In the genomic region with DNA sequence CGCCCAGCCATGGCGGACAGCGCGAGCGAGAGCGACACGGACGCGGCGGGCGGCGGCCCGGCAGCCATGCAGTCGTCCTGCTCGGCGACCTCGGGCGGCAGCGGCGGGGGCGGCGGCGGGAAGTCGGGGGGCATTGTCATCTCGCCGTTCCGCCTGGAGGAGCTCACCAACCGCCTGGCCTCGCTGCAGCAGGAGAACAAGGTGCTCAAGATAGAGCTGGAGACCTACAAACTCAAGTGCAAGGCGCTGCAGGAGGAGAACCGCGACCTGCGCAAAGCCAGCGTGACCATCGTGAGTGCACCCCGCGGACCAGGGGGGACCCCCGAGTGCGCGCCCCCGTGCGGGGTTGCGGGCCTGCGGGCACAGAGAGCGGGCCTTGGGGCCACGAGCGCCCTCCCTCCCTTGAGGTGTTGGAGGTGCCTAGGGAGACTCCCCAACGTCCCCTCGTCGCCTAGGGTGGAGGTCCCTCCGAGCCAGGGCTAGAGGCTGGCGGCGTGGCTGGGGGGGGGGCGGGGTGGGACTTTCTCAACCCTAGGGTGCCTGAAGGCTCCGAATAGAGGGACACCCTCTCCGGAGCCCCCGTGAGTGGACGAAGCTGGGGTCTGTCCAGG, we compare ENCODE assay signal across 8 mouse cellular contexts. TPM values are rescaled to one million over a fixed set of nuclear protein-coding genes. Genes with fewer than 3 reads are reported as not detected.
DNase-seq lines count a peak whose midpoint lies in the region; ATAC-seq and TF ChIP-seq lines count a peak whose summit lies in the region.

No protein-coding gene starts in this region.

- peak overlapping the region; percentile 84 for H3K27ac ChIP-seq in embryonic fibroblast, embryonic 13.5 days (ENCODE audit: insufficient read depth, low read length)
- H3K27ac ChIP-seq in hindbrain, embryonic 12.5 days: peak overlapping the region; percentile 86
- H3K27ac ChIP-seq in limb, embryonic 11.5 days (replicated peaks; ENCODE audit: low read depth, low read length): peak overlapping the region; percentile 67

- no peak for TF ChIP-seq CTCF in embryonic fibroblast, embryonic 13.5 days (IDR thresholded peaks at IDR 0.05; ENCODE audit: borderline replicate concordance, insufficient read depth, low read length)

- H3K4me1 ChIP-seq in embryonic fibroblast, embryonic 13.5 days (ENCODE audit: control insufficient read depth, insufficient read depth, low read length): peaks cover 11% of the 10 kb centered on the region
- peaks cover 36% of the 10 kb centered on the region for H3K4me1 ChIP-seq in hindbrain, embryonic 12.5 days
- H3K4me1 ChIP-seq in limb, embryonic 11.5 days (ENCODE audit: control insufficient read depth, insufficient read depth, low read length): peaks cover 14% of the 10 kb centered on the region

- TF ChIP-seq POLR2A in embryonic fibroblast, embryonic 13.5 days (IDR thresholded peaks at IDR 0.05; ENCODE audit: low read depth, low read length): peak; percentile 36; the same call in 1 of the 2 replicates
- no peak for TF ChIP-seq POLR2A in myocyte (IDR thresholded peaks at IDR 0.05; ENCODE audit: insufficient read length, low read depth)

- peak overlapping the region; percentile 97 for H3K4me3 ChIP-seq in embryonic fibroblast, embryonic 13.5 days (ENCODE audit: insufficient read depth, low read length)
- peak overlapping the region; percentile 78 for H3K4me3 ChIP-seq in hindbrain, embryonic 12.5 days
- H3K4me3 ChIP-seq in limb, embryonic 11.5 days (ENCODE audit: low read depth, low read length): peak overlapping the region; percentile 95
- H3K4me3 ChIP-seq in myocyte: peak overlapping the region; percentile 82

- 0 out of 2 replicates have a peak, but pooled peaks cover 7% of the 10 kb centered on the region for H3K9me3 ChIP-seq in hindbrain, embryonic 12.5 days (replicated peaks)
- peaks cover 3% of the 10 kb centered on the region; the same call in 1 of the 2 replicates for H3K9me3 ChIP-seq in limb, embryonic 11.5 days (ENCODE audit: control insufficient read depth, low read length)

- H3K4me2 ChIP-seq in hindbrain, embryonic 12.5 days (replicated peaks): peak overlapping the region; percentile 85
- H3K4me2 ChIP-seq in limb, embryonic 11.5 days (ENCODE audit: low read depth, severe bottlenecking): peak overlapping the region; percentile 83
- H3K4me2 ChIP-seq in myocyte (ENCODE audit: low read depth): peak overlapping the region; percentile 80

- H3ac ChIP-seq in myocyte (ENCODE audit: control insufficient read depth, insufficient read length): peak overlapping the region; percentile 91

- H3K79me2 ChIP-seq in myocyte (ENCODE audit: control insufficient read depth, insufficient read depth): peaks cover 50% of the 10 kb centered on the region

- H3K9ac ChIP-seq in hindbrain, embryonic 12.5 days: peak overlapping the region; percentile 88
- peak overlapping the region; percentile 87 for H3K9ac ChIP-seq in limb, embryonic 11.5 days (ENCODE audit: low read length)

- H3K27me3 ChIP-seq in hindbrain, embryonic 12.5 days: no peaks in the 10 kb centered on the region
- H3K27me3 ChIP-seq in limb, embryonic 11.5 days (ENCODE audit: control insufficient read depth, insufficient read depth, low read length): no peaks in the 10 kb centered on the region
- H3K27me3 ChIP-seq in myocyte (ENCODE audit: control insufficient read depth, insufficient read depth, insufficient read length): no peaks in the 10 kb centered on the region

- peak; percentile 53 for ATAC-seq in hindbrain, embryonic 12.5 days (ENCODE audit: low FRiP score)
- ATAC-seq in limb, embryonic 11.5 days (ENCODE audit: insufficient number of reproducible peaks, low FRiP score, low TSS enrichment, low read depth): peak; percentile 42; the same call in 1 of the 2 replicates

- WGBS in hindbrain, embryonic 12.5 days: under 1% methylated on average over 57 of the region's 58 CpGs
- under 1% methylated on average over 38 of the region's 58 CpGs for WGBS in limb, embryonic 11.5 days

- peak; percentile 61 for DNase-seq in cerebellum, adult 11-12 months
- no peak for DNase-seq in cerebellum, postnatal 10 days
- DNase-seq in Muller cell, postnatal 12 days (ENCODE audit: inconsistent ontology term): peak; percentile 53
- DNase-seq in limb, embryonic 11.5 days (ENCODE audit: low spot score): peak; percentile 66
- DNase-seq in testis, postnatal 14 days (ENCODE audit: low spot score): peak; percentile 49

- H3K36me3 ChIP-seq in hindbrain, embryonic 12.5 days: 0 out of 2 replicates have a peak, but pooled peaks cover 2% of the 10 kb centered on the region
- peaks cover 3% of the 10 kb centered on the region; the same call in 1 of the 2 replicates for H3K36me3 ChIP-seq in limb, embryonic 11.5 days (ENCODE audit: control insufficient read depth, insufficient read depth, low read length)
- no peaks in the 10 kb centered on the region for H3K36me3 ChIP-seq in myocyte (ENCODE audit: control insufficient read depth, insufficient read depth)

TF ChIP-seq in myocyte, 11 proteins besides CTCF, POLR2A, EP300 and RAD21:
- TF ChIP-seq USF1 (IDR thresholded peaks at IDR 0.05; ENCODE audit: low read depth) (no peak), MYOG (IDR thresholded peaks at IDR 0.05; ENCODE audit: control insufficient read depth in 1 of 3, insufficient read depth in 1 of 3, insufficient read length in 2 of 3, low read depth in 2 of 3) (peak in 1 of 3 experiments; percentile 3)

RNA-seq across cellular contexts. Expression of gene Ccdc6, which starts 0.5 kb away (rescaled TPM):
- polyA plus RNA-seq in embryonic fibroblast, embryonic 13.5 days (2011; ENCODE audit: insufficient read length, low read depth, missing spikeins): 68.8 and 74.6 TPM in 2 replicates
- polyA plus RNA-seq in hindbrain, embryonic 12.5 days (2016; fragmentation: Nextera tagmentation; extraction: Ambion mirVana): 17.0 and 18.9 TPM in 2 replicates
- polyA plus RNA-seq in limb, embryonic 11.5 days (2014; fragmentation: Nextera tagmentation; extraction: Ambion mirVana): 21.1 and 22.6 TPM in 2 replicates
- polyA plus RNA-seq in myocyte (2012; fragmentation: generic; extraction: Trizol): 15.5 TPM

Comparison
In these comparisons a context has a peak if more than half of its experiments do, and no peak if none do; other contexts are left out.
1. DNase-seq: peak in cerebellum, adult 11-12 months (single experiment), Muller cell, postnatal 12 days (single experiment), limb, embryonic 11.5 days (single experiment) and testis, postnatal 14 days (single experiment); none in cerebellum, postnatal 10 days (0 of 2).
2. Peak in every context shown above with its lines, with median percentiles within 50 percentile points of each other: H3K27ac ChIP-seq, H3K4me3 ChIP-seq and H3K4me2 ChIP-seq.